Mouse (Mus musculus): ENCODE measurements around the gene Efemp1.

DNA sequence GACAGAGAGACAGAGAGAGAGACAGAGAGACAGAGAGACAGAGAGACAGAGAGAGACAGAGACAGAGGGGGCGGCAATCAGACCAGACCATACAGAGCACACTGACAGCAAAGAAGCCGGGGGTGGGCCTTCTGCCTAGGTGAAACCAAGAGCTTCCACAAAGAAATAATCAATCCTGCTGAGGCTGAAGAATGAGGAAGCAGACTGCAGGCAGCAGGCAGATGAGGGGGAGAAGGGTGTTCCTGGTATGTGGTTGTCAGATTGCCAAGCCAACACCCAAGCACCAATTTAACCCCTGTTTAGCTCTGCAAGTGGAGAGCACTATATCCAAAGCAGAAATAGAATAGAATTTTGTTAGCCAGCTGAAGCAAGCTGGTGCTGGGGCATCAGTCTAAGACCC is 40.4 kb upstream of the Efemp1 start:
- no peak for TF ChIP-seq POLR2A (IDR thresholded peaks at IDR 0.05; ENCODE audit: insufficient read depth, low read depth, low read length)
- no peak for TF ChIP-seq CTCF (IDR thresholded peaks at IDR 0.05)
- TF ChIP-seq EP300 (IDR thresholded peaks at IDR 0.05; ENCODE audit: insufficient read depth, low read depth, low read length), result no peak
